Mouse (Mus musculus): ENCODE results near the gene Mageb3. TPM values are rescaled to one million over a fixed set of nuclear protein-coding genes. Genes with fewer than 3 reads are reported as not detected.

Mageb3 gene
- 0.18 and 0.19 TPM in 2 replicates for polyA plus RNA-seq (2015; fragmentation: Nextera tagmentation; extraction: Ambion mirVana)

GRCm38 (mm10) chr2:121955765-121956223, at the start of gene Mageb3, which contains the start of gene Ctdspl2:
Mageb3 (minus strand) TSS chr2:121956092.
Ctdspl2 (plus strand) TSS chr2:121956001.

Other genes with a start within 250 kb of the Mageb3 start
- gene Frmd5, start 149.0 kb downstream of the Mageb3 start, polyA plus RNA-seq (2015; fragmentation: Nextera tagmentation; extraction: Ambion mirVana), result 0.44 and 0.60 TPM in 2 replicates
- gene Casc4, start 89.1 kb downstream of the Mageb3 start, polyA plus RNA-seq (2015; fragmentation: Nextera tagmentation; extraction: Ambion mirVana), result 6.6 and 8.8 TPM in 2 replicates
- 24.3 and 25.8 TPM in 2 replicates for gene Ctdspl2, start 91 bp downstream of the Mageb3 start, polyA plus RNA-seq (2015; fragmentation: Nextera tagmentation; extraction: Ambion mirVana)
- 14.0 and 15.0 TPM in 2 replicates for gene Eif3j1, start 72.5 kb upstream of the Mageb3 start, polyA plus RNA-seq (2015; fragmentation: Nextera tagmentation; extraction: Ambion mirVana)
- 2.8 and 3.2 TPM in 2 replicates for gene Spg11, start 162.3 kb upstream of the Mageb3 start, polyA plus RNA-seq (2015; fragmentation: Nextera tagmentation; extraction: Ambion mirVana)
- gene B2m, start 191.6 kb upstream of the Mageb3 start, polyA plus RNA-seq (2015; fragmentation: Nextera tagmentation; extraction: Ambion mirVana), result 646 and 799 TPM in 2 replicates
- not detected in 2 replicates for gene Trim69, start 204.6 kb upstream of the Mageb3 start, polyA plus RNA-seq (2015; fragmentation: Nextera tagmentation; extraction: Ambion mirVana)
- gene Patl2, start 230.1 kb upstream of the Mageb3 start, polyA plus RNA-seq (2015; fragmentation: Nextera tagmentation; extraction: Ambion mirVana), result 0.15 and 0.18 TPM in 2 replicates
- gene Terb2, start 230.2 kb upstream of the Mageb3 start, polyA plus RNA-seq (2015; fragmentation: Nextera tagmentation; extraction: Ambion mirVana), result not detected in 2 replicates